Mouse (Mus musculus): ENCODE measurements around the gene Il17rd.

The Il17rd gene

DNA sequence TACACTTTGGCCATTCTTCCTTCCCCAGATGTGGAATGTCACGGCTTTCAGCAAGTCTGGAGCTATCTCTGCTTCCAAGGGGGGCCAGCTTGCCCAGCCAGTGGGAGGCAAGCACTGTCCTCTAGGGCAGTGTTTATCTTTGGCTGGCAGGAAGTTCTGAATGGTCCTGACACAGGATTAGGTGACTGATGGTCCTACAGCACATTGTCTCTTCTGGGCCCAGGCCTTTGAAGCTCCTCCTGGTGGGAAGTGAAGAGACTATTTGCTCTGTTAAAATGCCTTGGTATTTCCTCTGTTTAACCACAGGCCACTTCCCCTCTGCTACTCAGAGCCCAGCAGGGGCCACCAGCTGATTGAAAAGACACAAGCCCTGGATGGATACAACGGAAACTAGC lies 6.2 kb downstream of the Il17rd start:
- DNase-seq (ENCODE audit: low spot score), result no peak

DNA sequence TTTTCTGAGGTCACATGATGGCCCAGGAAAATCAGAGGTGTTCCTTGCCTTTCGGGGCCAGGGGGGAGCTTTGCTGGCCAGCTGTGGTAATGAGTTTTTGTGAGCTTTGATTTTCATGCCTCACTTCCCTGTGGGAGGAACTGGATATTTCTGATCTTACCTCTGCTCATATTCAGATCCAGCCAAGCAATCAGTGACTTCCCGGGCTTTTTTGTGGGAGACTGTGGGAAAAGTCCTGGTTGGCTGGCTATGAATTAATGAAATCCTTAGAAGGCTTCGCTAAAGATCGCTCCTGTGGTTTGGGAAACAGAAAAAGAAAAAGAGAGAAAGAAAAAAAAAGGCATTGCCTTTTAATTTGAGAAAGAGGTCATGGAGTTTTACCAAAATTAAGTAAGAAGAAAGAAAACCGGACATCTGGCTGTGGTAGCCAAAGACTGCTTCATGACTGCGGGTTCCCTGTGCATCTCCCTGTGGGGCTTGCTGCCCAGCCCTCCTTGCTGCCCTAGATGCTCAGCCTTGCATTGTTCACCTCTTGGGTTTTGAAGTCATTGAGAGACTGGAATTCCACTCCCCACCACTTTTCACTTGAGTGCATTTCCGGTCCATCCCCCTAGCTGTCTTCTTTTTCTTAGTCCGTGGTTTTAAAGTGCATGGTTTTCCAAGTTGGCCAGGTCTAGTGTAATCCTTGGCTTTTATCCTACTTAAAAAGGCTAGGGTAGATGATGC lies 9.7 kb downstream of the Il17rd start:
- no peak for DNase-seq (ENCODE audit: low spot score)

DNA sequence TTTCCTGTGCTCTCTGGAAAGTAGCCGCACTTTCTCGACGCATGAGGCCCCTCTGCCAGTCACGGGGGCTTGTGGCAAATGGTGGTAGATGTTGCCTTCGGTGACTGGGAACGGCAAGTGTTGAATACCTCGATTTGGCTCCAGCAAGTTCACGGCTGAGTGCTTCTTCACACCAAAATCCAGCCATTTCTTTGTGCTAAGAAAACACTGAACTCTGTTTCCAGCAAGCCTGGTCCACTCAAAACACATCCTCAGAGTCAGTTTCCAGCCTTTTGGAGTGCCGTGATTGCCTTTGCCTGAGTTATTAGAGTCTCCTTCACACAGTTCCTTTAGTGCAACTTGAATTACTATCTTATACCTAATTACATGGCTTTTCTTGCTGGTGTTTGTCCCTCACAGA lies 11.3 kb downstream of the Il17rd start:
- DNase-seq (ENCODE audit: low spot score), result no peak

DNA sequence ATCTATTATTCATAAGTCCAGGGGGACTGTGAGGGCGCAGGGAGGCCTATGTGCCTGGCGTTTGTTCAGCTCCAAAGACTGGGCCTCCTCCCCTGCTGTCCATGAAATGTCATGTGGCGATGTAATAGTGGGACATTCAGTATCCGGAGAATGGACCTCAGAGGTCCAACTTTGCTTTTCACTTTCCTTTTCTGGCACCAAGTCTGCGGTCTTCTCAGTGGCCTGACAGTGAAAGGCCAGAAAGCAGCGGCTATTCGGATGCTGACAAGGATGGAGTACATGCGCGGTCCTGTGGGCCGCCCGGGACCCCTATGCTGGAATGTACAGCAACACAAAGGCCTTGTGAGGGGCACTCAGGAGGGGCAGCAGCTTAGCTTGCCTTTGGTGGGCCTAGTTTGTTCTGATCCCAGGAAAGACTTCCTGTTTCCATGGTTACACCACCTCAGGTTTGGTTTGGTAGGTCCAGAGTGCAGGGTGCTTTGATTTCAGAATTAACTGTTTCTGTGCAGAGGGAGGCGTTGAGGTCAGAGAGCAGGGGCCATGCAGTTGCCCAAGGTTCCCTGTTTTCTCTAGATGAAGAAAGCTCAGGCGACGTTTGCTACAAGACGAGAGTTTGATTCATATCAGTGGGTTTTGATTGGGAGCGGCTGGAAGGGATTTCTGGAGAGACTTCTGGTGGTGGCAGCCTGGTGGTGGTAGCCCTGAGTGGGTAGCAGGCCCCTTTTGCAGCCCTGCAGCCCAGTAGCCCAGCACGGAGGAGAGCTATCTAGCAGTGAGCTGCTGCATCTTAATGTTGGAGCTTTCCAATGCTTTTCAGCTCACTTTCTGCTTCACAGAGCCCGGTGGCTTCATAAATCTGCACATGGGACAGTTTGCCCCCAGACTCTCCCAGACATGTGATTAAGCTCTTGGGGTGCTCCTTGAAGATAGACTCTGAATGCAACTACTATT lies 12.1 kb downstream of the Il17rd start:
- DNase-seq (ENCODE audit: low spot score), result no peak

DNA sequence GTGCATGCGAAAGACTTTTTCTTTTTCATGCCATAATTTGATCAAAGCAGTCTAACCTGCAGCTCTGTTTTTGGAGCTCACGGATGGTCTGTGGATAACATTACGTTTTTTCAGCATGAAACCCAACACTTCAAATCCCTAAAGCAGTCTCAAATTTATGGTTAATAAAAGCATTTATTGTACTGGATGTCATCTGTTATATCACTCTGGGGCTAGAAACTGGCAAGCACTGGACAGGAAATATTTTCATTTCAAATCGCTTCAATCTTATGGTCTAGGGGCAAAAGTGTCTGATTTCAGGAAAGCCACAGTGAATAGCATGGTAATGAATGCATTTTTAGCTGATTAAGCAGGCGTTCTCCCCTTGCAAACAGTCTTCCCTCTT lies 12.8 kb downstream of the Il17rd start:
- DNase-seq (ENCODE audit: low spot score), result no peak

DNA sequence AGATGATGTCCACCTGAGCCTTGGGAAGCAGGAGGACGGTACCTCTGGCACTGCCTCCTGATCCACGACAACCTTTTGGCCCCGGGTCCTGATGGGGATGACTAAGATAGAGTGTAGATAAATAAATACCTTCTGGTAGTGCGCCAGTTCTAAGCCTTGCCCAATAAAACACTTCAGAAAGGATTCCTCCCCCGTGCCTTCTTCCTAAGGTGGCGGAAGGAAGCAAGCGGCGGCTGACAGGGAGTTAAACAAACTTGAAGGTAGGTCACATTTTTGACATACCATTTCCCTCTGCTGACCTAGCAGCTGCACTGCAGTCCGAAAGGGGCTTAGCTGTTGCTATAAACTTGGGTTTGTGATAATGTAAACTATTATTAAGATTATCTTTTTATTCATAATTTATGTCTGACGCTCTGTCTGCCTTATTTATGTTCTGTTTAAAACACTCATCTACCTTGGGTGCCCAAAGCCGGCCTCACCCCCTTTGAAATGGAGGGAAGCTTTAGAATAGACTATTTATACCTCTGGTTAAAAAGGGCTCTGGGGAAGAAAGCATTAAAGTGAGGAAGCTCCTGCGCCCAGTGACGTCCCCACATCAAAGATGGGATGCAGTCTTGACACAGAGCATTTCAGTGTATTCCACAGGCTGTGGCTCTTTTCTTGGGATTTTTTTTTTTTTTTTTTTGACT lies 19.9 kb downstream of the Il17rd start:
- DNase-seq (ENCODE audit: low spot score), result no peak

DNA sequence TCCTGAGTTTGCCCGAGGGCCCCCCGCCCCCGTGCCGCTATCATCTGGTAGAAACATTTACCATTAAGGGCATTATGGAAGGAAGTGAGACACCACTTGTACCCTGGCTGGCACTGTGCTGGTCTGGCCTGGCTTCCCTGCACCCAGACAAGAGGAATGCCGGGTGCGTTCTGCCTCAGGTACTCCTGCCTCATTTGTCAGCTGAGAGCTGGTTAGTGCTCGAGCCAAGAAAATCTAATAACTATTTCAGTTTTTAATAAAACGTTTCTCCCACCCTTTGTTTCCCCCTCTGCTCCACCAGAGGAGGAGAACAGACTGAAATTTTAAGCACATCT lies 20.4 kb downstream of the Il17rd start:
- no peak for DNase-seq (ENCODE audit: low spot score)

DNA sequence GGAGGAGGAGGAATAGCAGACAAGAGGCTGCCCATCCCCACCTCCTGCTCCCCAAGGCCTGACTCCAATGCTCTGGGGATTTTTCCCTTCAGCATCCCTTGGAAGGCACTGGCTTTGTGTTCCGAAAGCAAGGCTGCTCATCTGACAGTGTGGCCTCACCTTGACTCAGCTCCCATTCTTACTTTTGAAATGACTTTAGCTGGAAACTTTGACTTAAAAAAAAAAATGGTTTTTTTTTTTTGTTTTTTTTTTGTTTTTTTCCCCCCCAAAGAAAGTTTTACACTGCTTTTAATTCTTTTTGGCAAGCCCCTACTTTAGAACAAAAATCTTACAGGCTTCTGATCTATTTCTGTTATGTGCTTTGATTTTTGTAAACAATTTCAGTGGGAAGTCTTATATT lies 24.6 kb downstream of the Il17rd start:
- DNase-seq (ENCODE audit: low spot score), result no peak

DNA sequence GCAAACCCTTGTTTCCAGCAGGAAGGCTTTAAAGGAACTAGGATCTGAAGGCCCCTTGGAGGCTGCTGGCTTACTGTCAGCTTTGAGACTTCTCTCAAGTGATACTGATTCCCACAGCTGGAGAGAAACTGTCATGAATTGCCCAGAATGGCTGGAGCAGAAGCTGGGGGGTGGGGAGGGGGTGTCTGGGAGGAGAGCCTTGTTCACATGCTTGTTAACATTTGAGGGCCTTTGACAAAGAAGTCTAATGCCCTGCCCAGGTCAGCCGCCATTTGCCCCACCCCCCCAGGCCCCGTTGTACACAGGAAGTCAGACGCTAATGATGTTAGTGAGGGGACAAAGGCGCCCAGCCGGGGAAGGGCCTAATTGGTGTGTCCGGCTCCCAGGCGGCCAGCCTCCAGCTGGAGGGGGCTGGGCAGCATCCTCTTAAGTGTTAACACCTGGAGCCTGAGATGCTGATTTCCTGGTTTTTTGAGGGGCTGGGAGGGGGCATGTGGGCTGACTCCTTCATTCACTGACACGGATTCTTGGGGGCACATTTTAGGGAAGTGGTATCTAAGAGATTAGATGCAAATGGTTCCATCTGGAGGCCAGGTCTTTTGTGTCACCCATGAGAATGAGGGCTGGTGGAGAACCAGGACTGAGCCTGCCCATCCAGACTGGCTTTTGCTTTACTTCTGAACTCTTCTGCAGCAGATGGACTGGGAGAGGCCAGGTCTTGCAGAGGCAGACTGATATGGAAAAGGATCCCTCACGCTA lies 27.6 kb downstream of the Il17rd start:
- DNase-seq (ENCODE audit: low spot score), result no peak

DNA sequence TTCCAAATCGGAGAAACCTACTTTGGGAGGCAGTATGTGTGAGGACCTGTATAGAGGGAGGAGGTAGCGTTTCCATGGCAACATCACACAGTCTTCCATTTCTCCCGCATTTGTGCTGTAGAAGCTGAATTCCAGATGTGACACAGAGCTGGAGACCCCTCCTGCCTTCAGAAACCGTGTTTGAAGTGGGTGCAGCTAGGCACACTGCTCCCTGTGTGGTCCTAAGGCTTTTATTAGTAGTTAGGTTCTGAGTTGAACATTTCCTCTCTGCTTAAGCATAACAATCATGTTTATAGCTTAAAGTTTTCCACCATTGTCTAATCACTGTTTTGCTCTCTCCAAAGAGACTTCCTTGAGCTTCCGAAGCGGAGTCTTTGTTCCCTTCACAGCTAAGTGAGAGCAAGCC lies 29.1 kb downstream of the Il17rd start:
- DNase-seq (ENCODE audit: low spot score), result no peak

DNA sequence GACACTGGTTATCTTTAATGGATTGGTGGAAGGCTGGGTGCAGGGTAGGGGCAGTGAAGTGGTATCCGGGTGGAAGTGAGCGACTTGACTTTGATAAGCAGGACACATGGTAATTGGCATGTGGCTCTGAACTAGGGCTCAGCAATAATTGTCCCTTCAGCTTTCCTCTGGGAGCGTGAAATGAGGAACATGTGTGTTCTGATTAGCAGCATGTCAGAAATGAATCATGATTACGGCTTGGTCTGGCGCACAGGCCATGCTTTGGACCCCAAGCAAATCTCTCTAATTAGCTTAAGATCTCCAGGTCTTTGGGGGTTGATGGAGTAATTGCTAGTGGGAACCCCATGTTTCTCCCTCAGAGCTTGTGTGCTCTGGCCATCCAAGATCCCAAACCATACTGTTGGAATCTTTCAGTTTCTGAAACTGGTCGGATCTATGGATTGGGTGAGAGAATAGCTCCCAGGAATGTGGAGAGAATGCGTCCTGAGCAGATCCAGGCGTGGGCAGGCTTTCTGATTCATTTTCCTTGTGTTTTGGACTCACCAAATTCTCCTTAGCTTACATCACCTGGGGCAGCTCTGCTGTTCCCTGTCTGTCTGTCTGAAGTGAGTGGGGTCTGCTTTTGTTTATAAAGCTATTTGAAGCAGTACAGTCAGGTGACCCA lies 30.8 kb downstream of the Il17rd start:
- DNase-seq (ENCODE audit: low spot score), result no peak

DNA sequence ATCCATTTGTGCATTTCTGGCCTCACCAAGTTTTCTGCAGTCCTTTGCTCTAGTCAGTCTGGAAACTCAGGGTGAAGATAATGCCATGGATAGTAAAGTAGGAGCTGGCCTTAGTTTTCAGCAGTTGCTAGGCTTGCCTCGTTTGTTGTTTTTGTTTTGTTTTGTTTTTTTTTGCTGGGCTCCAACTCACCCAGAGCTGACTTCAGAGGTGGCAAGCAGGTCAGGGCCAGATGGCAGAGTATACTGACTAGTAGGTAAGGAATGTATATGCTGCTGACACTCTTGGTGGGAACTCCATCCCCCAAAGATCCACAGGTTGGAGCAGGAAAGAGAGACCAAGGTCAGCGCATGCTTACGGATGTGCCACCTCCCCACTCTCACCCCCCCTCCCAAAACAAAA lies 31.4 kb downstream of the Il17rd start:
- no peak for DNase-seq (ENCODE audit: low spot score)

DNA sequence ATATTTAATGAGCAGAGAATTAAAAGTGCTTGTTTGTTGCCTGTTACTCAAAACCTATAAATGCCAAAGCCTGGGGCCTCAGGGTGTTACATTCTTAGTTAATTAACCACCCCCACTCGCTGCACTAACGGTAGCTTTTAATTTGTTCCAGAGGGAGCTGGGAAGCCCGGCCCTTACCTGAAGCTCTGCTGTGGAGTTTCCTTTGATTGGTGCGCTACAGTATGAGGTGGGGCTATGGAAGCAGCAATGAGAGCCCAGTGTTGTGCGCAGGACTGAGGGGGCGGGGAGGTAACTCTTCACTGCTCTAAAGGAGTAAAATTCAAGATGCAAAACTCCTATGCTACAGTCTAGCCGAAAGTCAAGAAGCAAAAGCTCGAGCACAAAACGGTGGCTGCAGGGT lies 32.0 kb downstream of the Il17rd start:
- DNase-seq (ENCODE audit: low spot score), result no peak

DNA sequence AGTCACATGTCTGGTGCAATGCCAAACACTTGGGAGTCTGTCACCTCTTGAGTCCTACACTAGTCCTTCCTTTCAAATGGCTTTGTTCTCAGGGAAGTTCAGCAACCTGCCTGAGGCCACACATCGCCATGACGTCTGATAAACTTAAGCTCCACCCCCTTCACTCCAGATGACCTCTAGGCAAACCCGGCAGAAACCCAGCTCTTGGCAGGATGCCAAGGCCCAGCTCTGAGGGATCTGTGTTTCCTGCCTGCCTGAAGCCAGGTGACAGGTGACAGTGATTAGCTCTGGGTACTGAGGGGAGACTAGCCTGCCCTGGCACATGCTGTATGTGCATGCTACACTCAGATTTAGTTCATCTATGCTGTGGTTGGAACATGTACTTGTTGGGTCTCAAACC lies 33.2 kb downstream of the Il17rd start:
- DNase-seq (ENCODE audit: low spot score), result no peak

DNA sequence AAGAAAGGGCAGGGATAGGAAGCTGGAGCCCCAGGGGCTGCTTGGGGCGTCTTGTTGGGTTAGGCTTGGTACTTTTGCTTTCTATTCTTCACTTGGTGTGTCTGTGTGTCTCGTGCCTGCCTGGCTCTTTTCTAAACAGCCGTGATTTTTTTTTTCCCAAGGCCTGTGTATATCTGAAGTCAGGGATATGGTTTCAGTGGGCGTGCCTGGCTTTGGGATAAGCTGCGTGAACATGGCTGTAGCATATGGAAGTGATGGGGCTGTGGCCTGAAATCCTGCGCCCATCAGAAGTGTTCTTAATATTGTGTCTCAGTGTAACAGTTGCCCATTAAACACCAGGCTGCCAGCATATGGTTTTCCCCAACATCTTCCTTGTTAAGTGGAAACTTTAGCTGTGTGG lies 36.3 kb downstream of the Il17rd start:
- no peak for DNase-seq (ENCODE audit: low spot score)

DNA sequence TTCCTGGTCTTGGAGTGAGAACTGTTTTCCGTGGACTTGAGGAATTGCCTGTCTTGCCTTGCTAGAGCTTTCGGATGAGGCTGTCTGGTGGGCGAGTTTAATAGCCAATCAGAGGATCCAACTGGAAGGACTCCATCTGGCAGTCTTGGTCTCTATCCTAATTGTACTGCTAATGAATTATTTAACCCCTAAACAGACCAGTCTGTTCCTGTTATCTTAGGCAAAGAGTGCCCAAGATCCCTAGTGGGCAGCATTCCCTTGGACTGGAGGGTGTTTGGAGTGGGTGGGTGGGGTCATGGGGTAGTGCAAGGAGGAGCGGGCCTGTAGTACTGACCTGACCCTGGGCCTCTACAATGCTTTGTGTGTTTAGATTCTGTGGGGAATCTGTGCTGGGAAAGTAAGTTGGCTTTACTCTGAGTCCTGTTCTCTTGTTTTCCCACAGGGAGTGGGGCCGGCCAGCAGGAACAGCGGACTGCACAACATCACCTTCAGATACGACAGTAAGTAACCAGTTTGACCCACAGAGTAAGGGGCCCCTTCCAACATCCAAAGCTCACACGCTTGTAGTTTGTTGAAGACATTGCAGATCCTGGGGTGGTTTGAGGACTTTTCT lies 37.3 kb downstream of the Il17rd start:
- DNase-seq (ENCODE audit: low spot score), result no peak

DNA sequence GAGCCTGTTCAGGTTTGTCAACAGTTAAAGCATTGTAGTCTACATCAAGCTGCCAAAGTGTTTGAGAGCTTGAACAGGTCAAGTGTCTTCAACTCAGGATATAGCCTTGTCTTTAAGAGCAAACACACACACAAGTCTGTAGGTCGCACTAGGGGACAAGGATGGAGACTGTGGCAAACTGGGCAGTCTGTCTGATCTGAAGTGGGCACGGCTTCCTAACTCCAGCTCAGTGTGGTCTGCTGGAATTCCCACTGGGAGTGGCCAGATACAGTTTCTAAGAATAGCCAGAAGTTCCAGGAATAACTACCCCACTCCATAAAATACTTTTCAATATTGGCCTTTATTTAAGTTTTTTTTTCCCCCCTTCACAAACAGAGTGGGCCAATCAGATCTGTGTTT lies 37.8 kb downstream of the Il17rd start:
- DNase-seq (ENCODE audit: low spot score), result no peak

DNA sequence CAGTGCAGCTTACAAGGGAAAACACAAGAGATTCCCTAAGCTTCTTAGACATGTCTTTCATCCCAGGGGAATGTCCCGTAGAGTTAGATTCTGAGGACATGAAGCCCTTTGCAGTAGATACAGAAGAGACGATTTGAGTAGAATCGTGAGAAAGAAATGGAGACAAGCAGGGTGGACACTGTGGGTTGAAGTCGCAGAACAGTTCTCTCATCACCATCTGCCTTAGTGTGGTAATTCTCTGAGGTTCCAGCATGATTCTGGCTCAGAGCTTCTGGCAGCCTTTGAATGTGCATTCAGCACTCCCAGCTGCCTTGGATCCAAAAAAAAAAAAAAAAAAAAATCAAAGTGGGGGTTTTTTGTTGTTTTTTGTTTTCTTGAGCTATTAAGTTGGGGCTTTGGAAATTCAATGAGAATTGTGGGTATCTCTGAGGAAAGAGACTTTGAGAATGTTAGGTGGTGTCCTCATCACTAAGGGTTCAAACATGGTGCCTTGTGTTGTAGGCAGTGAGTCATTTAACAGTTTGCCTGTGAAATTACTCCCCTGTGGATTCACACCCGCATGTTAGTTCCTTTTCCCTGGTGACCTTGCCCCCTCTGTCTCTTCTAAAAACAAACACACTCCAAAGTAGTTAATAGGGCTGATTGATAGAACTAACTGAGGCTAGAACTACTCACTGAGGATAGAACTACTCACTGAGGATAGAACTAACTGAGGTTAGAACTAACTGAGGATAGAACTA lies 43.0 kb downstream of the Il17rd start:
- no peak for DNase-seq (ENCODE audit: low spot score)

DNA sequence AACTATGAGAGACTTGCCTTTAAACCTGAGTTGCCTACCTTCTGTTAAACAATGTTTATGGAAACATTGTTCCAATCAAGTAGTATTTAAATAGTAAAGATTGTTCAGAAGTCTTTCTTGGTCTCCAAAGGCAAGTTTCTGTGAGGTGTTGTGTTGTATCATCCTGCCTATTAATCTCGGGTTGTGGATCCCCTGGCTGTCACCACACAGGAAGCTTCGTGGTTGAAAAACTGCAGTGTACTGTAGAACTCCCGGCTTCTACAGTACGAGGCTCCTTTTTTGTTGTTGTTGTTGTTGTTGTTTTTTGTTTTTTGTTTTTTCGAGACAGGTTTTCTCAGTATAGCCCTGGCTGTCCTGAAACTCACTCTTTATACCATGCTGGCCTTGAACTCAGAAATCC lies 46.7 kb downstream of the Il17rd start:
- no peak for DNase-seq (ENCODE audit: low spot score)

DNA sequence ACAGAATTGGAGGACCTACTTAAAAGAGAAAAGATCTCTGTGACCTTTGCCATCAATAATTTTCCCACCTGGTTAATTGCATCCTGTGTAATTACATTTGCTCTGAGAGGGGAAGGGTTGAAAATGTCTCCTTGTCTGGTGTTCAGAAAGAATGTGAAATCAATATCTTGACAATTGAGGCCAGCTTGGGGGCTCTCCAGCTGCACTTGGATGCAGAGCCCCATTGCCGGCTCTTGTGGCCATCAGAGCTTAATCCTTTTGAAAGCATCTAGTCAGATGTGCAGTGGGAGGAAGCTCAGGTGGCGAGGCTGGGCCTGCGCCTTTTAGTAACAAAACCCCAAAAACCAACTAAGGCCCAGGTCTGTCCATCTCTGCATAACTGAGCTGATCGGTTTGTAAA lies 47.3 kb downstream of the Il17rd start:
- no peak for DNase-seq (ENCODE audit: low spot score)

DNA sequence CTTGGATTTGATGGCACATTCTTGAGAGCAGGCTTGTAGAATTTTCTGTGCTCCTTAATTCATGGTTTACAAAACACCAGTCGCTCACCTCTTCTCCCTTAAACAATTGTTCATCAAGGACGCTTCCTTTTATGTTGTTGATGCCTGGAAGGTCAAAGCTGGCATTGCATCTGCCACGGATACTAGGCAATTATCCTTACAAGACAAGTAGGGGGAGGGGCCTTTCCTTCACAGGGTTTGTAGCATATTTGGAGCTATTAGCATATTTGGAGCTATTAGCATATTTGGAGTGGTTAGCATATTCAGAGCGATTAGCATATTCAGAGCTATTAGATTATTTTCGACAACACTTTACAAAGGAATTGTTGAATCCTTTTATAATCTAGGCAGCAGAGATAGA lies 55.5 kb downstream of the Il17rd start:
- no peak for DNase-seq (ENCODE audit: low spot score)

All from testis, postnatal 14 days (tissue).